Mouse (Mus musculus) limb, embryonic 11.5 days (tissue): ENCODE measurements around the gene Krtap24-1. TPM values are rescaled to one million over a fixed set of nuclear protein-coding genes. Genes with fewer than 3 reads are reported as not detected.

Source experiments
- polyA plus RNA-seq: library from polyadenylated mRNA; unstranded; fragments of >200 nt; fragmentation: Nextera tagmentation; extraction: Ambion mirVana; gene quantifications from 2 replicates; pipeline ENCODE4 v1.2.1, GENCODE M21; 2014

Krtap24-1 gene
- polyA plus RNA-seq, 1 experiment from 2014 or later, result not detected

Other genes with a start within 250 kb of the Krtap24-1 start
- not detected in 2 replicates for gene Cldn17, start 105.3 kb downstream of the Krtap24-1 start, polyA plus RNA-seq
- 1.6 and 2.1 TPM in 2 replicates for gene Cldn8, start 49.1 kb downstream of the Krtap24-1 start, polyA plus RNA-seq
- not detected in 2 replicates for gene 2310079G19Rik, start 15.4 kb upstream of the Krtap24-1 start, polyA plus RNA-seq
- not detected in 2 replicates for gene Krtap26-1, start 35.5 kb upstream of the Krtap24-1 start, polyA plus RNA-seq
- gene Krtap27-1, start 59.4 kb upstream of the Krtap24-1 start, polyA plus RNA-seq, result not detected in 2 replicates
- gene 2310061N02Rik, start 95.7 kb upstream of the Krtap24-1 start, polyA plus RNA-seq, result not detected in 2 replicates
- gene Krtap13-1, start 116.6 kb upstream of the Krtap24-1 start, polyA plus RNA-seq, result not detected in 2 replicates
- not detected in 2 replicates for gene Krtap13, start 139.4 kb upstream of the Krtap24-1 start, polyA plus RNA-seq
- gene 2310034C09Rik, start 146.6 kb upstream of the Krtap24-1 start, polyA plus RNA-seq, result not detected in 2 replicates
- gene 2310057N15Rik, start 161.9 kb upstream of the Krtap24-1 start, polyA plus RNA-seq, result not detected in 2 replicates
- gene Gm5965, start 165.6 kb upstream of the Krtap24-1 start, polyA plus RNA-seq, result not detected in 2 replicates
- not detected in 2 replicates for gene Gm20741, start 199.9 kb upstream of the Krtap24-1 start, polyA plus RNA-seq
- 0.23 TPM in 1 of 2 replicates, not detected in the other for gene Krtap15, start 207.9 kb upstream of the Krtap24-1 start, polyA plus RNA-seq
- gene Krtap14, start 213.9 kb upstream of the Krtap24-1 start, polyA plus RNA-seq, result not detected in 2 replicates